Mouse (Mus musculus): Measurements from ENCODE around the gene Slc35a3. TPM values are rescaled to one million over a fixed set of nuclear protein-coding genes. Genes with fewer than 3 reads are reported as not detected.
A peak's percentile ranks its signal among the peaks of the same experiment; 100 is the strongest.
"Not testable (repeated sequence)": the region's sequence is repeated elsewhere in the genome, so short reads cannot be mapped to it uniquely, and the experiment has no call there.

The Slc35a3 gene
- polyA plus RNA-seq, 1 experiment from 2014 or later = 11.2 TPM

- not testable (repeated sequence) for H3K36me3 ChIP-seq (ENCODE audit: control insufficient read depth, insufficient read depth, low read length); H3K27ac ChIP-seq (ENCODE audit: low read depth, low read length); H3K4me2 ChIP-seq (ENCODE audit: low read depth, low read length, severe bottlenecking); H3K4me1 ChIP-seq (replicated peaks; ENCODE audit: control insufficient read depth, insufficient read depth, low read length); H3K9me3 ChIP-seq (ENCODE audit: control insufficient read depth, low read length); ATAC-seq (replicated peaks; ENCODE audit: low FRiP score); H3K9ac ChIP-seq (ENCODE audit: low read length); H3K27me3 ChIP-seq (ENCODE audit: control insufficient read depth, insufficient read depth, low read length); DNase-seq (ENCODE audit: low spot score); H3K4me3 ChIP-seq (ENCODE audit: low read depth, low read length)
- 92% methylated on average over 9 of the region's 9 CpGs for WGBS
These were observed 48.4 kb downstream of the Slc35a3 start for GRCm38 (mm10) chr3:116664281-116664680.

- Histone ChIP-seq H3K9me3 (ENCODE audit: control insufficient read depth, low read length) (no peaks in the 10 kb centered on the region), H3K4me2 (ENCODE audit: low read depth, low read length, severe bottlenecking) (peak within 1 kb of the TSS; percentile 68), H3K4me1 (replicated peaks; ENCODE audit: control insufficient read depth, insufficient read depth, low read length) (no peaks in the 10 kb centered on the region; the same call in none of the 2 replicates), H3K9ac (ENCODE audit: low read length) (peak within 1 kb of the TSS; percentile 97), H3K27ac (ENCODE audit: low read depth, low read length) (peak within 1 kb of the TSS; percentile 87), H3K4me3 (ENCODE audit: low read depth, low read length) (peak within 1 kb of the TSS; percentile 95), H3K27me3 (ENCODE audit: control insufficient read depth, insufficient read depth, low read length) (no peaks in the 10 kb centered on the region), H3K36me3 (ENCODE audit: control insufficient read depth, insufficient read depth, low read length) (no peaks in the 10 kb centered on the region)
- ATAC-seq (replicated peaks; ENCODE audit: low FRiP score) (peak; percentile 99), DNase-seq (ENCODE audit: low spot score) (peak; percentile 99)
- WGBS = under 1% methylated on average over 39 of the region's 39 CpGs
These were observed 50.2 kb downstream of the Slc35a3 start, which contains the start of gene Mfsd14a for GRCm38 (mm10) chr3:116662463-116662863. Mfsd14a (minus strand) TSS chr3:116662677.

GRCm38 (mm10) chr3:116661870-116662414 lies 50.7 kb downstream of the Slc35a3 start:
- peak; percentile 84 for ATAC-seq (replicated peaks; ENCODE audit: low FRiP score)
- Histone ChIP-seq H3K4me1 (replicated peaks; ENCODE audit: control insufficient read depth, insufficient read depth, low read length) (no peaks in the 10 kb centered on the region; the same call in none of the 2 replicates), H3K36me3 (ENCODE audit: control insufficient read depth, insufficient read depth, low read length) (no peaks in the 10 kb centered on the region), H3K4me3 (ENCODE audit: low read depth, low read length) (peak overlapping the region; percentile 95), H3K9ac (ENCODE audit: low read length) (peak overlapping the region; percentile 97), H3K27ac (ENCODE audit: low read depth, low read length) (peak overlapping the region; percentile 87), H3K9me3 (ENCODE audit: control insufficient read depth, low read length) (no peaks in the 10 kb centered on the region), H3K27me3 (ENCODE audit: control insufficient read depth, insufficient read depth, low read length) (no peaks in the 10 kb centered on the region), H3K4me2 (ENCODE audit: low read depth, low read length, severe bottlenecking) (peak overlapping the region; percentile 68)
- no peak for DNase-seq (ENCODE audit: low spot score)
- WGBS = under 1% methylated on average over 60 of the region's 68 CpGs

- ATAC-seq (replicated peaks; ENCODE audit: low FRiP score) (no peak), DNase-seq (ENCODE audit: low spot score) (no peak)
- Histone ChIP-seq H3K9ac (ENCODE audit: low read length) (peak overlapping the region; percentile 97), H3K27me3 (ENCODE audit: control insufficient read depth, insufficient read depth, low read length) (no peaks in the 10 kb centered on the region), H3K4me1 (replicated peaks; ENCODE audit: control insufficient read depth, insufficient read depth, low read length) (no peaks in the 10 kb centered on the region; the same call in none of the 2 replicates), H3K36me3 (ENCODE audit: control insufficient read depth, insufficient read depth, low read length) (no peaks in the 10 kb centered on the region), H3K4me2 (ENCODE audit: low read depth, low read length, severe bottlenecking) (peak overlapping the region; percentile 68), H3K4me3 (ENCODE audit: low read depth, low read length) (peak overlapping the region; percentile 95), H3K27ac (ENCODE audit: low read depth, low read length) (peak overlapping the region; percentile 87), H3K9me3 (ENCODE audit: control insufficient read depth, low read length) (no peaks in the 10 kb centered on the region)
- WGBS = 7% methylated on average over 16 of the region's 16 CpGs
These were observed 51.3 kb downstream of the Slc35a3 start for GRCm38 (mm10) chr3:116661288-116661869.

- DNase-seq (ENCODE audit: low spot score) = no peak
- Histone ChIP-seq H3K9me3 (ENCODE audit: control insufficient read depth, low read length) (no peaks in the 10 kb centered on the region), H3K4me1 (replicated peaks; ENCODE audit: control insufficient read depth, insufficient read depth, low read length) (no peaks in the 10 kb centered on the region; the same call in none of the 2 replicates), H3K27me3 (ENCODE audit: control insufficient read depth, insufficient read depth, low read length) (no peaks in the 10 kb centered on the region), H3K4me3 (ENCODE audit: low read depth, low read length) (no peak overlapping the region), H3K9ac (ENCODE audit: low read length) (no peak overlapping the region), H3K27ac (ENCODE audit: low read depth, low read length) (no peak overlapping the region), H3K4me2 (ENCODE audit: low read depth, low read length, severe bottlenecking) (no peak overlapping the region), H3K36me3 (ENCODE audit: control insufficient read depth, insufficient read depth, low read length) (no peaks in the 10 kb centered on the region)
- no peak for ATAC-seq (replicated peaks; ENCODE audit: low FRiP score)
- 83% methylated on average over 13 of the region's 13 CpGs for WGBS
These were observed 52.7 kb downstream of the Slc35a3 start for GRCm38 (mm10) chr3:116659856-116660430.

- ATAC-seq (replicated peaks; ENCODE audit: low FRiP score) (no peak), DNase-seq (ENCODE audit: low spot score) (no peak)
- Histone ChIP-seq H3K9me3 (ENCODE audit: control insufficient read depth, low read length) (no peaks in the 10 kb centered on the region), H3K36me3 (ENCODE audit: control insufficient read depth, insufficient read depth, low read length) (no peaks in the 10 kb centered on the region), H3K4me3 (ENCODE audit: low read depth, low read length) (no peak overlapping the region), H3K27ac (ENCODE audit: low read depth, low read length) (no peak overlapping the region), H3K9ac (ENCODE audit: low read length) (no peak overlapping the region), H3K4me2 (ENCODE audit: low read depth, low read length, severe bottlenecking) (no peak overlapping the region), H3K4me1 (replicated peaks; ENCODE audit: control insufficient read depth, insufficient read depth, low read length) (no peaks in the 10 kb centered on the region; the same call in none of the 2 replicates), H3K27me3 (ENCODE audit: control insufficient read depth, insufficient read depth, low read length) (no peaks in the 10 kb centered on the region)
- WGBS = 77% methylated on average over 15 of the region's 15 CpGs
These were observed 53.6 kb downstream of the Slc35a3 start for GRCm38 (mm10) chr3:116658928-116659565.

- Histone ChIP-seq H3K4me3 (ENCODE audit: low read depth, low read length) (no peak overlapping the region), H3K27ac (ENCODE audit: low read depth, low read length) (no peak overlapping the region), H3K4me1 (replicated peaks; ENCODE audit: control insufficient read depth, insufficient read depth, low read length) (no peaks in the 10 kb centered on the region; the same call in none of the 2 replicates), H3K9ac (ENCODE audit: low read length) (no peak overlapping the region), H3K27me3 (ENCODE audit: control insufficient read depth, insufficient read depth, low read length) (no peaks in the 10 kb centered on the region), H3K9me3 (ENCODE audit: control insufficient read depth, low read length) (no peaks in the 10 kb centered on the region), H3K36me3 (ENCODE audit: control insufficient read depth, insufficient read depth, low read length) (no peaks in the 10 kb centered on the region), H3K4me2 (ENCODE audit: low read depth, low read length, severe bottlenecking) (no peak overlapping the region)
- WGBS = 82% methylated on average over 7 of the region's 7 CpGs
- ATAC-seq (replicated peaks; ENCODE audit: low FRiP score) = no peak
- no peak for DNase-seq (ENCODE audit: low spot score)
These were observed 56.3 kb downstream of the Slc35a3 start for GRCm38 (mm10) chr3:116656184-116656965.

GRCm38 (mm10) chr3:116654051-116654450 lies 58.6 kb downstream of the Slc35a3 start:
- not testable (repeated sequence) for H3K9me3 ChIP-seq (ENCODE audit: control insufficient read depth, low read length); H3K27me3 ChIP-seq (ENCODE audit: control insufficient read depth, insufficient read depth, low read length); ATAC-seq (replicated peaks; ENCODE audit: low FRiP score); H3K4me3 ChIP-seq (ENCODE audit: low read depth, low read length); H3K36me3 ChIP-seq (ENCODE audit: control insufficient read depth, insufficient read depth, low read length); DNase-seq (ENCODE audit: low spot score); H3K27ac ChIP-seq (ENCODE audit: low read depth, low read length); H3K9ac ChIP-seq (ENCODE audit: low read length); H3K4me1 ChIP-seq (replicated peaks; ENCODE audit: control insufficient read depth, insufficient read depth, low read length); H3K4me2 ChIP-seq (ENCODE audit: low read depth, low read length, severe bottlenecking)
- WGBS = 94% methylated on average over 10 of the region's 11 CpGs
